Mouse (Mus musculus) left cerebral cortex, adult 18-20 months (tissue): ENCODE results near the gene Tectb. TPM values are rescaled to one million over a fixed set of nuclear protein-coding genes. Genes with fewer than 3 reads are reported as not detected.

Source experiments
- microRNA-seq, 2 experiments: library from miRNA; unstranded; fragments of <30 nt; microRNA quantifications; one replicate each; pipeline ENCODE4 v1.2.0; 2021
- total RNA-seq, 2 experiments: library from RNA; stranded (reverse); gene quantifications; 2 replicates each; pipeline ENCODE4 v1.2.3; 2021

Tectb gene
- total RNA-seq, 2 experiments from 2014 or later, result not detected

Small RNA genes lying within 50 kb of the gene (microRNA-seq; reads per million reads assigned to microRNA genes)
- gene Mir6715, result 2.0 to 2.1 reads per million in 2 experiments

Other genes with a start within 250 kb of the Tectb start
- gene Gpam, start 53.5 kb upstream of the Tectb start, total RNA-seq, result 10 to 100 TPM; 39.3 to 41.4 TPM
- gene Gucy2g, start 60.5 kb downstream of the Tectb start, total RNA-seq, result 1 to 10 TPM; 2.8 to 3.7 TPM
- gene Acsl5, start 71.2 kb downstream of the Tectb start, total RNA-seq, result 10 to 100 TPM; 56.8 to 67.2 TPM
- 10 to 100 TPM; 27.4 to 27.8 TPM for gene Zdhhc6, start 135.3 kb downstream of the Tectb start, total RNA-seq
- 10 to 100 TPM; 63.5 to 68.1 TPM for gene Vti1a, start 135.6 kb downstream of the Tectb start, total RNA-seq